Mouse (Mus musculus) neural tube, embryonic 11.5 days (tissue): ENCODE measurements around the gene Akr1b3. TPM values are rescaled to one million over a fixed set of nuclear protein-coding genes. Genes with fewer than 3 reads are reported as not detected.

Experiments used
- ATAC-seq: fragments of 200-750 bp; cut with Nextera tagmentation; 2 replicates; pipeline ENCODE4 v1.8.0; 2017; ENCODE audit warnings: moderate number of reproducible peaks, mild to moderate bottlenecking, moderate TSS enrichment, moderate library complexity; ENCODE audit not compliant: insufficient read depth, low FRiP score, low TSS enrichment
- DNase-seq: peaks from one replicate; pipeline ENCODE4 v3.0.0-alpha.2; 2015; ENCODE audit warnings: low spot score
- H3K27ac ChIP-seq: fragments of 300-500 bp; sonication (generic); 2 replicates; pipeline ENCODE4 v1.5.1; 2014; ENCODE audit warnings: low read depth, mild to moderate bottlenecking, low read length
- H3K27me3 ChIP-seq: fragments of 300-500 bp; sonication (generic); 2 replicates; pipeline ENCODE4 v1.6.1; 2014; ENCODE audit warnings: mild to moderate bottlenecking, low read length, mixed read lengths; ENCODE audit not compliant: control insufficient read depth, insufficient read depth
- H3K36me3 ChIP-seq: fragments of 300-500 bp; sonication (generic); 2 replicates; pipeline ENCODE4 v1.6.1; 2014; ENCODE audit warnings: mild to moderate bottlenecking, low read length, moderate library complexity, mixed read lengths; ENCODE audit not compliant: control insufficient read depth, insufficient read depth
- H3K4me1 ChIP-seq: fragments of 300-500 bp; sonication (generic); 2 replicates; pipeline ENCODE4 v1.6.1; 2014; ENCODE audit warnings: low read length, mixed read lengths; ENCODE audit not compliant: control insufficient read depth, insufficient read depth
- H3K4me2 ChIP-seq: fragments of 300-500 bp; sonication (generic); 2 replicates; pipeline ENCODE4 v1.6.1; 2014; ENCODE audit warnings: low read depth, mild to moderate bottlenecking, moderate library complexity
- H3K4me3 ChIP-seq: fragments of 300-500 bp; sonication (generic); 2 replicates; pipeline ENCODE4 v1.5.1; 2014; ENCODE audit warnings: low read depth, low read length
- H3K9ac ChIP-seq: fragments of 300-500 bp; sonication (generic); 2 replicates; pipeline ENCODE4 v1.6.1; 2014; ENCODE audit warnings: mild to moderate bottlenecking, low read length
- H3K9me3 ChIP-seq: fragments of 300-500 bp; sonication (generic); 2 replicates; pipeline ENCODE4 v1.6.1; 2016; ENCODE audit warnings: low read length; ENCODE audit not compliant: control insufficient read depth
- WGBS: fragments of 180-500 bp; shearing (Covaris S2); extraction: QIAGEN DNeasy Blood & Tissue Kit; methylation state at CpG from one replicate; pipeline ENCODE4 v1.1.7; 2014; 5-methylcytosine and 5-hydroxymethylcytosine counted together
- polyA plus RNA-seq: library from polyadenylated mRNA; unstranded; fragments of >200 nt; fragmentation: Nextera tagmentation; extraction: Ambion mirVana; gene quantifications from 2 replicates; pipeline ENCODE4 v1.2.1, GENCODE M21; 2014

Gene Akr1b3
- polyA plus RNA-seq, 1 experiment from 2014 or later: 206 TPM

- Histone ChIP-seq H3K9ac (no peak overlapping the region), H3K9me3 (no peaks in the 10 kb centered on the region), H3K4me3 (no peak overlapping the region), H3K36me3 (no peaks in the 10 kb centered on the region), H3K4me1 (no peaks in the 10 kb centered on the region), H3K27me3 (no peaks in the 10 kb centered on the region), H3K4me2 (no peak overlapping the region), H3K27ac (no peak overlapping the region)
- WGBS: 70% methylated on average over 6 of the region's 6 CpGs
- ATAC-seq: no peak
- DNase-seq: no peak
Observed at GRCm38 (mm10) chr6:34270717-34271116, 46.6 kb downstream of the Akr1b3 start.

DNA sequence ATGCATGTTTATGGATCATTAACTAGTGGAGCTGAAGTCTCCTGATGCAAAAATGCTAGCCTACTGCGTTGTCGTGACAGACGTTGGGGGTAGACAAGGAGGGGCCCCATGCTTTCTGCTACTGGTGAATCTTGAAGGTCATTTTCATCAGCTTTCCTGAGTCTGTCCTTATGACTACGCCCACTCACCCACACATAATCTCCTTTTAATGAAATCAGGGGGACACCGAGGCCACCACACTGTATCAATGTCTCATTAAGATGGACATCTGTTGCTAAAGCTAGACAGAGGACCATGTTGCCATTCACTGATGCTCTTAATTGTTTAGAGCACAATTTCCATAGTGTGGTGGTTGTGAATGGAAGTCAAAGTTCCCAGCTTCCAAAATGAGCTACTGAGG is 58.7 kb downstream of the Akr1b3 start:
- Histone ChIP-seq H3K27me3 (no peaks in the 10 kb centered on the region), H3K4me3 (no peak overlapping the region), H3K27ac (no peak overlapping the region), H3K9me3 (no peaks in the 10 kb centered on the region), H3K4me1 (no peaks in the 10 kb centered on the region), H3K9ac (no peak overlapping the region), H3K4me2 (no peak overlapping the region), H3K36me3 (no peaks in the 10 kb centered on the region)
- DNase-seq (no peak), ATAC-seq (no peak)
- 65% methylated on average over 5 of the region's 5 CpGs for WGBS

Other genes starting within 250 kb of the Akr1b3 start
- gene Slc35b4, start 140.4 kb downstream of the Akr1b3 start, polyA plus RNA-seq: 49.3 and 51.2 TPM in 2 replicates
- 22.8 and 23.0 TPM in 2 replicates for gene Akr1b8, start 36.6 kb upstream of the Akr1b3 start, polyA plus RNA-seq
- 15.1 and 15.3 TPM in 2 replicates for gene Akr1b10, start 66.7 kb upstream of the Akr1b3 start, polyA plus RNA-seq
- 0.24 TPM in 1 of 2 replicates, not detected in the other for gene Akr1b7, start 94.9 kb upstream of the Akr1b3 start, polyA plus RNA-seq
- 59.0 and 70.7 TPM in 2 replicates for gene Bpgm, start 158.7 kb upstream of the Akr1b3 start, polyA plus RNA-seq